Mouse (Mus musculus) small intestine, adult 2 months (tissue): ENCODE data around the gene Sec22c.

ENCODE experiments used
- CTCF ChIP-seq: fragments of 200-500 bp; IDR thresholded peaks from 2 replicates; pipeline ENCODE4 v1.5.1; 2012; ENCODE audit warnings: low read depth, mild to moderate bottlenecking, control low read depth, inconsistent platforms, low read length, moderate library complexity, mixed read lengths; ENCODE audit not compliant: insufficient replicate concordance, insufficient read length; ENCODE audit errors: extremely low read depth
- POLR2A ChIP-seq: fragments of 200-500 bp; IDR thresholded peaks from 2 replicates; pipeline ENCODE4 v1.6.1; 2012; ENCODE audit warnings: low read depth, mild to moderate bottlenecking, control low read depth, inconsistent platforms, low read length, moderate library complexity

DNA sequence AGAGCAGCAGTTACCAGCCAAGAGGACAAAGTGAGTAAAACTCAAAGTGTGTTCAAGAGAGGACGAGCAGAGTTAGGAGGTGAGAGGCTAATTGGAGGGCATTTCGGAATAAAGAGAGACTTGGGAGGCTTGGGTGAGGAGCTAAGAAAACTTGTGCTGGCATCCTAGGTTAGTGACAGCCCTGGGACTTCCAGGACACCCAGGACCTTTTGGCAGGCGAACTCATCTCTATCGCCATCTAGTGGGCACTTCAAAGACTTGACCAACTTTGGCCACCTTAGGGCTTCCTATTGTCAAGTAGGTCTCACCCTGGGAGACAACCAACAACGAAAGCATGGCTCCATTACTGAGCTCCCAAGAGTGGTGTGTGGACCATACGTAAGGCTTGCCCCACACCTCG is 34.0 kb downstream of the Sec22c start:
- TF ChIP-seq CTCF (peak; percentile 78; the same call in 1 of the 2 replicates), POLR2A (no peak)
